Mouse (Mus musculus) right cerebral cortex, postnatal 4 days (tissue): ENCODE results near the gene Pitpnm2.
"Not testable (repeated sequence)": the region's sequence is repeated elsewhere in the genome, so short reads cannot be mapped to it uniquely, and the experiment has no call there.

Source experiments
- DNase-seq: peaks from one replicate; pipeline ENCODE4 v3.0.0-alpha.2; 2022

The Pitpnm2 gene

GRCm38 (mm10) chr5:124219431-124219830 lies 30.1 kb downstream of the Pitpnm2 start:
- DNase-seq = no peak

- DNase-seq = no peak
Measured at GRCm38 (mm10) chr5:124218986-124219385, 30.6 kb downstream of the Pitpnm2 start.

- no peak for DNase-seq
Measured at GRCm38 (mm10) chr5:124217566-124218249, 31.9 kb downstream of the Pitpnm2 start.

GRCm38 (mm10) chr5:124217092-124217491 lies 32.5 kb downstream of the Pitpnm2 start:
- DNase-seq = not testable (repeated sequence)

GRCm38 (mm10) chr5:124216403-124216802 lies 33.2 kb downstream of the Pitpnm2 start:
- DNase-seq = no peak

GRCm38 (mm10) chr5:124215647-124216046 lies 33.9 kb downstream of the Pitpnm2 start:
- DNase-seq = no peak

- DNase-seq = no peak
Measured at GRCm38 (mm10) chr5:124214516-124215145, 34.9 kb downstream of the Pitpnm2 start.

GRCm38 (mm10) chr5:124213588-124214469 lies 35.7 kb downstream of the Pitpnm2 start:
- no peak for DNase-seq

- no peak for DNase-seq
Measured at GRCm38 (mm10) chr5:124211669-124212068, 37.9 kb downstream of the Pitpnm2 start.

GRCm38 (mm10) chr5:124211234-124211633 lies 38.3 kb downstream of the Pitpnm2 start:
- DNase-seq = no peak

- no peak for DNase-seq
Measured at GRCm38 (mm10) chr5:124210281-124211016, 39.1 kb downstream of the Pitpnm2 start.

- DNase-seq = no peak
Measured at GRCm38 (mm10) chr5:124209850-124210249, 39.7 kb downstream of the Pitpnm2 start.

- DNase-seq = no peak
Measured at GRCm38 (mm10) chr5:124208030-124208429, 41.5 kb downstream of the Pitpnm2 start.

GRCm38 (mm10) chr5:124206481-124207038 lies 43.0 kb downstream of the Pitpnm2 start:
- DNase-seq = peak; percentile 16

- DNase-seq = no peak
Measured at GRCm38 (mm10) chr5:124205809-124206380, 43.7 kb downstream of the Pitpnm2 start.

- no peak for DNase-seq
Measured at GRCm38 (mm10) chr5:124205211-124205610, 44.3 kb downstream of the Pitpnm2 start.

- DNase-seq = no peak
Measured at GRCm38 (mm10) chr5:124204127-124204794, 45.3 kb downstream of the Pitpnm2 start.

GRCm38 (mm10) chr5:124203251-124203650 lies 46.3 kb downstream of the Pitpnm2 start:
- DNase-seq = no peak

GRCm38 (mm10) chr5:124202071-124202470 lies 47.5 kb downstream of the Pitpnm2 start:
- no peak for DNase-seq

GRCm38 (mm10) chr5:124201564-124201963 lies 48.0 kb downstream of the Pitpnm2 start:
- DNase-seq = no peak

- no peak for DNase-seq
Measured at GRCm38 (mm10) chr5:124200844-124201243, 48.7 kb downstream of the Pitpnm2 start.

GRCm38 (mm10) chr5:124199168-124199567 lies 50.4 kb downstream of the Pitpnm2 start:
- DNase-seq = no peak
